Mouse (Mus musculus): Measurements from ENCODE around the gene Fermt2. TPM values are rescaled to one million over a fixed set of nuclear protein-coding genes. Genes with fewer than 3 reads are reported as not detected.

The Fermt2 gene
- polyA plus RNA-seq, 1 experiment, result 95.9 TPM

GRCm38 (mm10) chr14:45442781-45443560, 86.9 kb downstream of the Fermt2 start:
- H3K27me3 ChIP-seq (ENCODE audit: control insufficient read depth, insufficient read depth, low read length, poor library complexity, severe bottlenecking), result no peaks in the 10 kb centered on the region
- TF ChIP-seq CTCF (IDR thresholded peaks at IDR 0.05; ENCODE audit: low read depth, low read length) (no peak), EP300 (IDR thresholded peaks at IDR 0.05; ENCODE audit: insufficient read depth, low read depth, low read length) (no peak)
- H3K9me3 ChIP-seq (replicated peaks; ENCODE audit: control insufficient read depth, insufficient read depth, low read length, poor library complexity, severe bottlenecking), result no peaks in the 10 kb centered on the region
- 0 out of 2 replicates have a peak overlapping the region, but pooled peaks have one; percentile 47 for H3K9ac ChIP-seq (ENCODE audit: low read depth, poor library complexity, severe bottlenecking)
- peaks cover 1% of the 10 kb centered on the region for H3K4me1 ChIP-seq (ENCODE audit: control insufficient read depth, insufficient read depth, low read length)
- peak overlapping the region; percentile 74 for H3K27ac ChIP-seq (ENCODE audit: insufficient read depth, low read length)
- H3K36me3 ChIP-seq (ENCODE audit: control insufficient read depth, insufficient read depth, low read length, poor library complexity, severe bottlenecking), result no peaks in the 10 kb centered on the region
- H3K4me3 ChIP-seq (ENCODE audit: low read depth, low read length), result no peak overlapping the region

GRCm38 (mm10) chr14:45441291-45441690, 88.6 kb downstream of the Fermt2 start:
- H3K4me3 ChIP-seq (ENCODE audit: low read depth, low read length), result no peak overlapping the region
- no peaks in the 10 kb centered on the region for H3K27me3 ChIP-seq (ENCODE audit: control insufficient read depth, insufficient read depth, low read length, poor library complexity, severe bottlenecking)
- no peak overlapping the region for H3K27ac ChIP-seq (ENCODE audit: insufficient read depth, low read length)
- H3K36me3 ChIP-seq (ENCODE audit: control insufficient read depth, insufficient read depth, low read length, poor library complexity, severe bottlenecking), result no peaks in the 10 kb centered on the region
- H3K4me1 ChIP-seq (ENCODE audit: control insufficient read depth, insufficient read depth, low read length), result peaks cover 3% of the 10 kb centered on the region
- no peaks in the 10 kb centered on the region for H3K9me3 ChIP-seq (replicated peaks; ENCODE audit: control insufficient read depth, insufficient read depth, low read length, poor library complexity, severe bottlenecking)
- TF ChIP-seq CTCF (IDR thresholded peaks at IDR 0.05; ENCODE audit: low read depth, low read length), result no peak
- TF ChIP-seq EP300 (IDR thresholded peaks at IDR 0.05; ENCODE audit: insufficient read depth, low read depth, low read length), result no peak
- no peak for TF ChIP-seq POLR2A (IDR thresholded peaks at IDR 0.05; ENCODE audit: insufficient read depth, low read length)
- no peak overlapping the region for H3K9ac ChIP-seq (ENCODE audit: low read depth, poor library complexity, severe bottlenecking)

DNA sequence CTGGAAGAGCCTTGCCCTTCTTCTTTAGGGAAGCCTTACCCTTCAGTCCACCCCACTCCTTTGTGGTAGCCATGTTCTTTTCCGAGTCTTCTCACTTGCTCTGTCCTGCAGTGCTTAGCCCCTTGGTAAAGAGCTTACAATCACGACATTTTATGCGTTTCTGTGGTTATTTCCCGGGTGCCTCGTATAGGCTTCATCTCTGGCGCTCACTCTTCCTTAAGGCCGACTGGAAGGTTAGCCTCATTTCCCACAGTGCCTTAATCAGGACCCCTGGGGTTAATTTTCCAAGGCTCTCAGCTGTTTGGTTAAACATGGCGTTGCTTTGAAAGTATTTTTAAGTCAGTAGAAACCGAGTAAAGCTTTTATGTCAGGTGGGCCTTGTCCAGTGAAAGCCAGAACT, 90.5 kb downstream of the Fermt2 start:
- peaks cover 3% of the 10 kb centered on the region for H3K4me1 ChIP-seq (ENCODE audit: control insufficient read depth, insufficient read depth, low read length)
- no peak for TF ChIP-seq POLR2A (IDR thresholded peaks at IDR 0.05; ENCODE audit: insufficient read depth, low read length)
- no peak for TF ChIP-seq EP300 (IDR thresholded peaks at IDR 0.05; ENCODE audit: insufficient read depth, low read depth, low read length)
- no peak for TF ChIP-seq CTCF (IDR thresholded peaks at IDR 0.05; ENCODE audit: low read depth, low read length)
- H3K9ac ChIP-seq (ENCODE audit: low read depth, poor library complexity, severe bottlenecking), result no peak overlapping the region
- H3K27me3 ChIP-seq (ENCODE audit: control insufficient read depth, insufficient read depth, low read length, poor library complexity, severe bottlenecking), result no peaks in the 10 kb centered on the region
- H3K27ac ChIP-seq (ENCODE audit: insufficient read depth, low read length), result no peak overlapping the region
- no peaks in the 10 kb centered on the region for H3K36me3 ChIP-seq (ENCODE audit: control insufficient read depth, insufficient read depth, low read length, poor library complexity, severe bottlenecking)
- H3K9me3 ChIP-seq (replicated peaks; ENCODE audit: control insufficient read depth, insufficient read depth, low read length, poor library complexity, severe bottlenecking), result no peaks in the 10 kb centered on the region
- H3K4me3 ChIP-seq (ENCODE audit: low read depth, low read length), result no peak overlapping the region

- no peak for TF ChIP-seq CTCF (IDR thresholded peaks at IDR 0.05; ENCODE audit: low read depth, low read length)
- no peak for TF ChIP-seq POLR2A (IDR thresholded peaks at IDR 0.05; ENCODE audit: insufficient read depth, low read length)
- no peak for TF ChIP-seq EP300 (IDR thresholded peaks at IDR 0.05; ENCODE audit: insufficient read depth, low read depth, low read length)
- Histone ChIP-seq H3K4me3 (ENCODE audit: low read depth, low read length) (no peak overlapping the region), H3K36me3 (ENCODE audit: control insufficient read depth, insufficient read depth, low read length, poor library complexity, severe bottlenecking) (no peaks in the 10 kb centered on the region), H3K27me3 (ENCODE audit: control insufficient read depth, insufficient read depth, low read length, poor library complexity, severe bottlenecking) (no peaks in the 10 kb centered on the region), H3K27ac (ENCODE audit: insufficient read depth, low read length) (no peak overlapping the region), H3K4me1 (ENCODE audit: control insufficient read depth, insufficient read depth, low read length) (peaks cover 3% of the 10 kb centered on the region), H3K9me3 (replicated peaks; ENCODE audit: control insufficient read depth, insufficient read depth, low read length, poor library complexity, severe bottlenecking) (no peaks in the 10 kb centered on the region), H3K9ac (ENCODE audit: low read depth, poor library complexity, severe bottlenecking) (no peak overlapping the region)
Observed at GRCm38 (mm10) chr14:45438931-45439275, 91.0 kb downstream of the Fermt2 start.

DNA sequence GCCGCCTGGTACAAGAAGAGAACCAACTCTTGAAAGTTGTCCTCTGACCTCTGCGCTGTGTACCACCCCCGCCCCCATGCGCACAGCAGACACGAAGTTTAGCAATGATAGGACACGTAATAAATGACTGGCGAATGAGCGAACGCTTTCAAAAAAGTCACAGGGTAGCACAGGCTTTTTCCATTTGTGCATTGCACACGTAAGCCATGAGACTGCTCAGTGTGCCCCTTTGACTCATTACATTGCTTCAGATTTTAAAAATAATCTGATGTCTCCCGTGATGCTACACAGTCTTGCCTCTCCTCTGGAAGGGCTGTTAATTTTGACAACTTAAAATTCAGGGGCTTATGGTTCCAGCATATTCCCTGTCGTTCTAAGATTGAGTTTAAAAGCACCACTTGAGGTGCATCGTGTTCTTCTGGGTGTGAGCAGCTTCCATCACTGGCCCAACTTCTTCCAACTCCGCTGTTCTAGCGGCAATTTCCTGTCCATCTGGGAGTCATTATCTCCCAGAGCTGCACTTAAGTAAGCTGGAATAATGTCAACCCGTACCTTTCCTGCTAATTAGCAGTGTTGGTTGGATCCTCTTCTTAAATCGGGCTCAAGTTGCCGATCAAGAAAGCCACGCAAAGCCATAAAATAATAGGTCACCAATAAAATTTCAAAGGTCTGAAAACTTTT, 91.5 kb downstream of the Fermt2 start:
- Histone ChIP-seq H3K27ac (ENCODE audit: insufficient read depth, low read length) (no peak overlapping the region), H3K9ac (ENCODE audit: low read depth, poor library complexity, severe bottlenecking) (no peak overlapping the region), H3K4me3 (ENCODE audit: low read depth, low read length) (no peak overlapping the region), H3K27me3 (ENCODE audit: control insufficient read depth, insufficient read depth, low read length, poor library complexity, severe bottlenecking) (no peaks in the 10 kb centered on the region), H3K4me1 (ENCODE audit: control insufficient read depth, insufficient read depth, low read length) (peaks cover 3% of the 10 kb centered on the region), H3K36me3 (ENCODE audit: control insufficient read depth, insufficient read depth, low read length, poor library complexity, severe bottlenecking) (no peaks in the 10 kb centered on the region), H3K9me3 (replicated peaks; ENCODE audit: control insufficient read depth, insufficient read depth, low read length, poor library complexity, severe bottlenecking) (no peaks in the 10 kb centered on the region)
- TF ChIP-seq CTCF (IDR thresholded peaks at IDR 0.05; ENCODE audit: low read depth, low read length) (no peak), POLR2A (IDR thresholded peaks at IDR 0.05; ENCODE audit: insufficient read depth, low read length) (no peak), EP300 (IDR thresholded peaks at IDR 0.05; ENCODE audit: insufficient read depth, low read depth, low read length) (no peak)

DNA sequence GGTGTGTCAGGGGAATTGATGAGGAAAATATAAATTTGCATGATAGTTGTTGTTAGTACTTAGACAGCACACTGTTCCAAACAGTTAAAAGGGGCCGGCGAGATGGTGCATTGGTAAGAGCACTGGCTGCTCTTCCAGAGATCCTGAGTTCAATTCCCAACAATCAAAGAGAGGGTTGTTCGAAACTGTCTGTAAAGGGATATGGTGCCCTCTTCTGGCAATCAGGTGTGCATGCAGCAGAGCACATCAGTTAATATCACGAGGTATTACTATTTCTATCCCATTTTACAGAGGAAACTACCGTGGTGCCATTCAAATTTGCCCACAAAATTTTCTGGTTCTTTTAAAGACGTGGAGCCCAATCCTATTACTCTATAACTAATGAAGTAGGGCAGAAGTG, 95.7 kb downstream of the Fermt2 start:
- Histone ChIP-seq H3K36me3 (ENCODE audit: control insufficient read depth, insufficient read depth, low read length, poor library complexity, severe bottlenecking) (no peaks in the 10 kb centered on the region), H3K9me3 (replicated peaks; ENCODE audit: control insufficient read depth, insufficient read depth, low read length, poor library complexity, severe bottlenecking) (0 out of 2 replicates have a peak, but pooled peaks cover 2% of the 10 kb centered on the region), H3K27me3 (ENCODE audit: control insufficient read depth, insufficient read depth, low read length, poor library complexity, severe bottlenecking) (no peaks in the 10 kb centered on the region), H3K4me3 (ENCODE audit: low read depth, low read length) (no peak overlapping the region), H3K9ac (ENCODE audit: low read depth, poor library complexity, severe bottlenecking) (no peak overlapping the region), H3K27ac (ENCODE audit: insufficient read depth, low read length) (no peak overlapping the region), H3K4me1 (ENCODE audit: control insufficient read depth, insufficient read depth, low read length) (peaks cover 1% of the 10 kb centered on the region)
- TF ChIP-seq EP300 (IDR thresholded peaks at IDR 0.05; ENCODE audit: insufficient read depth, low read depth, low read length), result no peak
- TF ChIP-seq CTCF (IDR thresholded peaks at IDR 0.05; ENCODE audit: low read depth, low read length), result peak; percentile 30
- TF ChIP-seq POLR2A (IDR thresholded peaks at IDR 0.05; ENCODE audit: insufficient read depth, low read length), result no peak

Measured in ES-Bruce4 (cell line).